Mouse (Mus musculus): Measurements from ENCODE around the gene Ephb4.

- TF ChIP-seq CTCF (IDR thresholded peaks at IDR 0.05; ENCODE audit: extremely low read depth, insufficient read depth, low read length) (no peak), POLR2A (IDR thresholded peaks at IDR 0.05; ENCODE audit: extremely low read depth, insufficient read depth, low read length) (0 out of 2 replicates have a peak, but pooled peaks have one; percentile 35)
Observed at GRCm38 (mm10) chr5:137339290-137339979, 10.5 kb upstream of the Ephb4 start.

Measured in cortical plate, adult 2 months (tissue).